Mouse (Mus musculus) heart, embryonic 10.5 days (tissue): ENCODE data around the gene Gm45844. TPM values are rescaled to one million over a fixed set of nuclear protein-coding genes. Genes with fewer than 3 reads are reported as not detected.

Source experiments
- microRNA-seq: library from miRNA; unstranded; fragments of <30 nt; microRNA quantifications from one replicate; pipeline ENCODE4, GENCODE M21; 2017
- polyA plus RNA-seq: library from polyadenylated mRNA; unstranded; fragments of >200 nt; fragmentation: Nextera tagmentation; extraction: Ambion mirVana; gene quantifications from 2 replicates; pipeline ENCODE4 v1.2.1, GENCODE M21; 2016

The Gm45844 gene
- polyA plus RNA-seq, 1 experiment from 2014 or later, result 1.1 TPM

Small RNAs within 50 kb of the gene (microRNA-seq; reads per million reads assigned to microRNA genes)
- gene Mir5620, result 0.76 reads per million

Other genes starting within 250 kb of the Gm45844 start
- gene Zfp954, start 156.8 kb downstream of the Gm45844 start, polyA plus RNA-seq, result 9.2 and 9.3 TPM in 2 replicates
- gene Zfp773, start 141.5 kb downstream of the Gm45844 start, polyA plus RNA-seq, result 0.58 and 1.1 TPM in 2 replicates
- 1.1 and 1.8 TPM in 2 replicates for gene Zfp418, start 107.0 kb downstream of the Gm45844 start, polyA plus RNA-seq
- gene Zfp772, start 68.3 kb downstream of the Gm45844 start, polyA plus RNA-seq, result 4.2 and 5.8 TPM in 2 replicates
- gene Vmn2r29, start 31.0 kb downstream of the Gm45844 start, polyA plus RNA-seq, result 0.15 and 0.41 TPM in 2 replicates
- gene Clcn4, start 22.6 kb upstream of the Gm45844 start, polyA plus RNA-seq, result 38.7 and 42.6 TPM in 2 replicates
- not detected in 2 replicates for gene Vmn2r30, start 59.3 kb upstream of the Gm45844 start, polyA plus RNA-seq
- not detected in 2 replicates for gene Gm45783, start 96.3 kb upstream of the Gm45844 start, polyA plus RNA-seq
- not detected in 2 replicates for gene Vmn2r31, start 121.4 kb upstream of the Gm45844 start, polyA plus RNA-seq
- gene Vmn2r32, start 201.7 kb upstream of the Gm45844 start, polyA plus RNA-seq, result not detected in 2 replicates